Mouse (Mus musculus): ENCODE data around the gene Ttll7. TPM values are rescaled to one million over a fixed set of nuclear protein-coding genes. Genes with fewer than 3 reads are reported as not detected.

The Ttll7 gene
- polyA plus RNA-seq, 1 experiment from 2014 or later: 1.9 TPM

GRCm38 (mm10) chr3:146931190-146931589, 79.0 kb downstream of the Ttll7 start:
- Histone ChIP-seq H3K27me3 (replicated peaks; ENCODE audit: control insufficient read depth, insufficient read depth, low read length) (no peaks in the 10 kb centered on the region), H3K9ac (ENCODE audit: low read depth, low read length) (no peak overlapping the region), H3K4me3 (ENCODE audit: low read length) (no peak overlapping the region), H3K4me2 (ENCODE audit: low read depth, low read length) (no peak overlapping the region), H3K27ac (ENCODE audit: low read length) (no peak overlapping the region), H3K36me3 (ENCODE audit: control insufficient read depth, insufficient read depth, low read length) (no peaks in the 10 kb centered on the region), H3K9me3 (ENCODE audit: control insufficient read depth, low read length) (no peaks in the 10 kb centered on the region), H3K4me1 (ENCODE audit: control insufficient read depth, insufficient read depth, low read length) (no peaks in the 10 kb centered on the region)
- 83% methylated on average over 9 of the region's 9 CpGs for WGBS
- ATAC-seq: no peak

GRCm38 (mm10) chr3:146932506-146932905, 80.3 kb downstream of the Ttll7 start:
- H3K4me3 ChIP-seq (ENCODE audit: low read length): no peak overlapping the region
- no peak for ATAC-seq
- H3K4me2 ChIP-seq (ENCODE audit: low read depth, low read length): no peak overlapping the region
- H3K4me1 ChIP-seq (ENCODE audit: control insufficient read depth, insufficient read depth, low read length): no peaks in the 10 kb centered on the region
- H3K9ac ChIP-seq (ENCODE audit: low read depth, low read length): no peak overlapping the region
- 72% methylated on average over 5 of the region's 5 CpGs for WGBS
- H3K36me3 ChIP-seq (ENCODE audit: control insufficient read depth, insufficient read depth, low read length): no peaks in the 10 kb centered on the region
- H3K27me3 ChIP-seq (replicated peaks; ENCODE audit: control insufficient read depth, insufficient read depth, low read length): no peaks in the 10 kb centered on the region
- H3K27ac ChIP-seq (ENCODE audit: low read length): no peak overlapping the region
- no peaks in the 10 kb centered on the region for H3K9me3 ChIP-seq (ENCODE audit: control insufficient read depth, low read length)

- no peaks in the 10 kb centered on the region for H3K9me3 ChIP-seq (ENCODE audit: control insufficient read depth, low read length)
- no peaks in the 10 kb centered on the region for H3K27me3 ChIP-seq (replicated peaks; ENCODE audit: control insufficient read depth, insufficient read depth, low read length)
- no peak overlapping the region for H3K4me2 ChIP-seq (ENCODE audit: low read depth, low read length)
- H3K9ac ChIP-seq (ENCODE audit: low read depth, low read length): no peak overlapping the region
- no peak for ATAC-seq
- no peaks in the 10 kb centered on the region for H3K36me3 ChIP-seq (ENCODE audit: control insufficient read depth, insufficient read depth, low read length)
- H3K4me3 ChIP-seq (ENCODE audit: low read length): no peak overlapping the region
- H3K4me1 ChIP-seq (ENCODE audit: control insufficient read depth, insufficient read depth, low read length): no peaks in the 10 kb centered on the region
- H3K27ac ChIP-seq (ENCODE audit: low read length): no peak overlapping the region
- 69% methylated on average over 4 of the region's 4 CpGs for WGBS
These were observed 84.7 kb downstream of the Ttll7 start for GRCm38 (mm10) chr3:146936888-146937287.

- ATAC-seq: peak; percentile 58; the same call in 1 of the 2 replicates
- no peaks in the 10 kb centered on the region for H3K4me1 ChIP-seq (ENCODE audit: control insufficient read depth, insufficient read depth, low read length)
- WGBS: 30% methylated on average over 21 of the region's 21 CpGs
- no peak overlapping the region for H3K4me2 ChIP-seq (ENCODE audit: low read depth, low read length)
- no peak overlapping the region for H3K4me3 ChIP-seq (ENCODE audit: low read length)
- no peaks in the 10 kb centered on the region for H3K36me3 ChIP-seq (ENCODE audit: control insufficient read depth, insufficient read depth, low read length)
- H3K9ac ChIP-seq (ENCODE audit: low read depth, low read length): no peak overlapping the region
- H3K27me3 ChIP-seq (replicated peaks; ENCODE audit: control insufficient read depth, insufficient read depth, low read length): no peaks in the 10 kb centered on the region
- no peaks in the 10 kb centered on the region for H3K9me3 ChIP-seq (ENCODE audit: control insufficient read depth, low read length)
- H3K27ac ChIP-seq (ENCODE audit: low read length): no peak overlapping the region
These were observed 87.5 kb downstream of the Ttll7 start for GRCm38 (mm10) chr3:146939391-146940250.

GRCm38 (mm10) chr3:146943101-146943500, 90.9 kb downstream of the Ttll7 start:
- no peaks in the 10 kb centered on the region for H3K36me3 ChIP-seq (ENCODE audit: control insufficient read depth, insufficient read depth, low read length)
- no peak overlapping the region for H3K4me3 ChIP-seq (ENCODE audit: low read length)
- H3K27ac ChIP-seq (ENCODE audit: low read length): no peak overlapping the region
- no peak overlapping the region for H3K9ac ChIP-seq (ENCODE audit: low read depth, low read length)
- no peaks in the 10 kb centered on the region for H3K4me1 ChIP-seq (ENCODE audit: control insufficient read depth, insufficient read depth, low read length)
- 100% methylated on average over 2 of the region's 2 CpGs for WGBS
- no peaks in the 10 kb centered on the region for H3K27me3 ChIP-seq (replicated peaks; ENCODE audit: control insufficient read depth, insufficient read depth, low read length)
- ATAC-seq: no peak
- no peaks in the 10 kb centered on the region for H3K9me3 ChIP-seq (ENCODE audit: control insufficient read depth, low read length)
- H3K4me2 ChIP-seq (ENCODE audit: low read depth, low read length): no peak overlapping the region

- H3K4me1 ChIP-seq (ENCODE audit: control insufficient read depth, insufficient read depth, low read length): no peaks in the 10 kb centered on the region
- no peak for ATAC-seq
- WGBS: 44% methylated on average over 2 of the region's 2 CpGs
- H3K27me3 ChIP-seq (replicated peaks; ENCODE audit: control insufficient read depth, insufficient read depth, low read length): no peaks in the 10 kb centered on the region
- H3K36me3 ChIP-seq (ENCODE audit: control insufficient read depth, insufficient read depth, low read length): no peaks in the 10 kb centered on the region
- H3K9ac ChIP-seq (ENCODE audit: low read depth, low read length): no peak overlapping the region
- H3K4me2 ChIP-seq (ENCODE audit: low read depth, low read length): no peak overlapping the region
- H3K27ac ChIP-seq (ENCODE audit: low read length): no peak overlapping the region
- H3K9me3 ChIP-seq (ENCODE audit: control insufficient read depth, low read length): no peaks in the 10 kb centered on the region
- no peak overlapping the region for H3K4me3 ChIP-seq (ENCODE audit: low read length)
These were observed 93.2 kb downstream of the Ttll7 start for GRCm38 (mm10) chr3:146945342-146945741.

GRCm38 (mm10) chr3:146945887-146946286, 93.7 kb downstream of the Ttll7 start:
- Histone ChIP-seq H3K4me1 (ENCODE audit: control insufficient read depth, insufficient read depth, low read length) (no peaks in the 10 kb centered on the region), H3K9me3 (ENCODE audit: control insufficient read depth, low read length) (no peaks in the 10 kb centered on the region), H3K36me3 (ENCODE audit: control insufficient read depth, insufficient read depth, low read length) (no peaks in the 10 kb centered on the region), H3K27me3 (replicated peaks; ENCODE audit: control insufficient read depth, insufficient read depth, low read length) (no peaks in the 10 kb centered on the region), H3K27ac (ENCODE audit: low read length) (no peak overlapping the region), H3K4me2 (ENCODE audit: low read depth, low read length) (peak overlapping the region; percentile 79), H3K9ac (ENCODE audit: low read depth, low read length) (peak overlapping the region; percentile 58), H3K4me3 (ENCODE audit: low read length) (peak overlapping the region; percentile 50)
- peak; percentile 62; the same call in 1 of the 2 replicates for ATAC-seq
- 1% methylated on average over 13 of the region's 13 CpGs for WGBS

- ATAC-seq: no peak
- no peak overlapping the region for H3K4me3 ChIP-seq (ENCODE audit: low read length)
- H3K27ac ChIP-seq (ENCODE audit: low read length): no peak overlapping the region
- H3K4me1 ChIP-seq (ENCODE audit: control insufficient read depth, insufficient read depth, low read length): no peaks in the 10 kb centered on the region
- no peaks in the 10 kb centered on the region for H3K9me3 ChIP-seq (ENCODE audit: control insufficient read depth, low read length)
- H3K36me3 ChIP-seq (ENCODE audit: control insufficient read depth, insufficient read depth, low read length): no peaks in the 10 kb centered on the region
- H3K27me3 ChIP-seq (replicated peaks; ENCODE audit: control insufficient read depth, insufficient read depth, low read length): no peaks in the 10 kb centered on the region
- no peak overlapping the region for H3K4me2 ChIP-seq (ENCODE audit: low read depth, low read length)
- no peak overlapping the region for H3K9ac ChIP-seq (ENCODE audit: low read depth, low read length)
- 83% methylated on average over 8 of the region's 8 CpGs for WGBS
These were observed 94.5 kb downstream of the Ttll7 start for GRCm38 (mm10) chr3:146946641-146947040.

- 91% methylated on average over 8 of the region's 8 CpGs for WGBS
- no peak for ATAC-seq
These were observed 104.6 kb downstream of the Ttll7 start for GRCm38 (mm10) chr3:146956792-146957191.

GRCm38 (mm10) chr3:146962838-146963237, 110.7 kb downstream of the Ttll7 start:
- H3K9ac ChIP-seq (ENCODE audit: low read depth, low read length): no peak overlapping the region
- H3K4me1 ChIP-seq (ENCODE audit: control insufficient read depth, insufficient read depth, low read length): no peaks in the 10 kb centered on the region
- H3K4me3 ChIP-seq (ENCODE audit: low read length): no peak overlapping the region
- H3K27ac ChIP-seq (ENCODE audit: low read length): no peak overlapping the region
- no peak for ATAC-seq
- no peak overlapping the region for H3K4me2 ChIP-seq (ENCODE audit: low read depth, low read length)
- H3K36me3 ChIP-seq (ENCODE audit: control insufficient read depth, insufficient read depth, low read length): no peaks in the 10 kb centered on the region
- H3K27me3 ChIP-seq (replicated peaks; ENCODE audit: control insufficient read depth, insufficient read depth, low read length): no peaks in the 10 kb centered on the region
- H3K9me3 ChIP-seq (ENCODE audit: control insufficient read depth, low read length): no peaks in the 10 kb centered on the region

More at GRCm38 (mm10) chr3:146956792-146957191, 104.6 kb downstream of the Ttll7 start:
- H3K9ac ChIP-seq (ENCODE audit: low read depth, low read length): no peak overlapping the region
- H3K9me3 ChIP-seq (ENCODE audit: control insufficient read depth, low read length): no peaks in the 10 kb centered on the region
- H3K36me3 ChIP-seq (ENCODE audit: control insufficient read depth, insufficient read depth, low read length): no peaks in the 10 kb centered on the region
- no peak overlapping the region for H3K4me2 ChIP-seq (ENCODE audit: low read depth, low read length)
- H3K27ac ChIP-seq (ENCODE audit: low read length): no peak overlapping the region
- H3K27me3 ChIP-seq (replicated peaks; ENCODE audit: control insufficient read depth, insufficient read depth, low read length): no peaks in the 10 kb centered on the region
- H3K4me1 ChIP-seq (ENCODE audit: control insufficient read depth, insufficient read depth, low read length): no peaks in the 10 kb centered on the region
- H3K4me3 ChIP-seq (ENCODE audit: low read length): no peak overlapping the region
